Comparison of ENCODE assay signal across 8 mouse cellular contexts in the genomic region with DNA sequence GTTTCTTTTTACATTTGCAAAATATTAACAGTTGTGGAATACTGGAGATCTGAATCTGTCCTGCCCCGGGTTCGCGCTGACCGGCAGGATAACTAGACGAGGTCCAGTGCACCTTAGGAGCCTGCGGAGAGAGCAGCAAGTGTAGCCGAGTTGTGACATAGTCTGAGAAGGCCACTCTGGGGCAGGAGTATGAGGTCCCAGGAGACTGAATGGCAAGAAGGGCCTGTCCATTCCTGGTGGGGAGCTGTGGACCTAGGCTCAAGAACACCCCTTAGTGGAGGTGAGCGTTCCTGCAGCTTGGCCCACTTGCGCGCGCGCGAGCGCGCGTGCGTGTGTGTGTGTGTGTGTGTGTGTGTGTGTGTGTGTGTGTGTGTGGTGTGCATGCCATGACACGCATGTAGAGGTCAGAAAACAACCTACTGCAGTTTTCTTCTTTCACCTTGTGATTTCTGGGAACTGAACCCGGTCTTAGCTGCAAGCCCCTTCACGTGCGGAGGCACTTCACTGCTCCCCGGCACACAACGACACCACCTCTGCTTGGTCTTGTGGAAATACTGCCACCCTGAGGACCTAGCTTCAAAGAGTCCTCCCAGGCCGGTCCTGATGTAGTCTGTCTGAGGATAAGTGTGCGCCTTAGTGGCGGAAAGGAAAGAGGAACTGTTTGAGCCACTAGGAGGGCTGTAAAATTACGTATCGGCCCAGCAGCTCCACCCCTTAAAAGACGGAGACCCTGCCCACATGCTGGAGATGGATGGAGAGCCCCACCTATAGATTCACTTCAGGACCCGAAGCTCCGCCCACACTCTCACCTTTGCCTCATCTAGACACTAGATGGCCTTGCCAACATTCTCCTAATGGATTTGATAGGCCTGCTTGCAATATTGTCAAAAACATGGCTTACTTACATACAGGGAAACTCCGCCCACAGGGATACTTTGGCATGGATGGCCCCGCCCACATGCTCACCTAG. TPM values are rescaled to one million over a fixed set of nuclear protein-coding genes. Genes with fewer than 3 reads are reported as not detected.
DNase-seq lines count a peak whose midpoint lies in the region; ATAC-seq and TF ChIP-seq lines count a peak whose summit lies in the region.

No protein-coding gene starts in this region.

- H3K9ac ChIP-seq in forebrain, postnatal 0 days: no peak overlapping the region
- H3K9ac ChIP-seq in limb, embryonic 13.5 days: peak overlapping the region; percentile 40; the same call in 1 of the 2 replicates
- no peak overlapping the region for H3K9ac ChIP-seq in midbrain, embryonic 12.5 days (replicated peaks)
- no peak overlapping the region; the same call in 1 of the 2 replicates for H3K9ac ChIP-seq in stomach, postnatal 0 days (ENCODE audit: low read length)

- no peaks in the 10 kb centered on the region for H3K4me1 ChIP-seq in cerebellum, adult 2 months (ENCODE audit: control insufficient read depth, insufficient read depth, low read length)
- H3K4me1 ChIP-seq in forebrain, postnatal 0 days (ENCODE audit: insufficient read depth): no peaks in the 10 kb centered on the region
- peaks cover 15% of the 10 kb centered on the region for H3K4me1 ChIP-seq in limb, embryonic 13.5 days
- peaks cover 6% of the 10 kb centered on the region for H3K4me1 ChIP-seq in midbrain, embryonic 12.5 days
- H3K4me1 ChIP-seq in stomach, postnatal 0 days (replicated peaks; ENCODE audit: control insufficient read depth, insufficient read depth): no peaks in the 10 kb centered on the region

- DNase-seq in right cerebral cortex, adult 18-20 months: peak; percentile 5
- no peak for DNase-seq in right cerebral cortex, adult 2 months (ENCODE audit: low spot score in 2 of 2)
- peak; percentile 35 to 42 for DNase-seq in cerebellum, adult 2 months
- peak; percentile 53 for DNase-seq in forebrain, postnatal 0 days
- peak; percentile 66 for DNase-seq in stomach, postnatal 0 days (ENCODE audit: low spot score)

- peak overlapping the region; percentile 46 for H3K4me2 ChIP-seq in forebrain, postnatal 0 days (ENCODE audit: low read depth)
- peak overlapping the region; percentile 64 for H3K4me2 ChIP-seq in limb, embryonic 13.5 days (replicated peaks)
- peak overlapping the region; percentile 40 for H3K4me2 ChIP-seq in midbrain, embryonic 12.5 days (replicated peaks)
- H3K4me2 ChIP-seq in stomach, postnatal 0 days (replicated peaks; ENCODE audit: low read depth): peak overlapping the region; percentile 58

- no peaks in the 10 kb centered on the region for H3K9me3 ChIP-seq in forebrain, postnatal 0 days (ENCODE audit: low read length)
- H3K9me3 ChIP-seq in limb, embryonic 13.5 days: no peaks in the 10 kb centered on the region
- H3K9me3 ChIP-seq in midbrain, embryonic 12.5 days: no peaks in the 10 kb centered on the region
- H3K9me3 ChIP-seq in stomach, postnatal 0 days (ENCODE audit: control insufficient read depth, low read length): no peaks in the 10 kb centered on the region

- H3K36me3 ChIP-seq in forebrain, postnatal 0 days (ENCODE audit: insufficient read depth): no peaks in the 10 kb centered on the region
- H3K36me3 ChIP-seq in limb, embryonic 13.5 days: no peaks in the 10 kb centered on the region
- no peaks in the 10 kb centered on the region for H3K36me3 ChIP-seq in midbrain, embryonic 12.5 days
- H3K36me3 ChIP-seq in stomach, postnatal 0 days (ENCODE audit: control insufficient read depth, insufficient read depth, low read length): no peaks in the 10 kb centered on the region

- TF ChIP-seq EP300 in stomach, postnatal 0 days (optimal IDR thresholded peaks at IDR 0.05): no peak

- TF ChIP-seq POLR2A in cerebellum, adult 2 months (IDR thresholded peaks at IDR 0.05; ENCODE audit: borderline replicate concordance, insufficient read depth, low read length): no peak

- WGBS in cerebellum, adult 2 months: 7% methylated on average over 33 of the region's 33 CpGs
- whole genome bisulfite sequencing in forebrain, postnatal 0 days: 6% methylated on average over 30 of the region's 33 CpGs
- WGBS in limb, embryonic 13.5 days: 4% methylated on average over 32 of the region's 33 CpGs
- 4% methylated on average over 33 of the region's 33 CpGs for WGBS in midbrain, embryonic 12.5 days
- WGBS in stomach, postnatal 0 days: 4% methylated on average over 28 of the region's 33 CpGs

- peak; percentile 80 for ATAC-seq in forebrain, postnatal 0 days
- peak; percentile 82 for ATAC-seq in inflammation-experienced regulatory T-cells, adult 6 months
- ATAC-seq in limb, embryonic 13.5 days (ENCODE audit: low FRiP score, low read depth): peak; percentile 68; the same call in 1 of the 2 replicates
- no peak for ATAC-seq in midbrain, embryonic 12.5 days (ENCODE audit: low FRiP score, low read depth)
- ATAC-seq in stomach, postnatal 0 days (ENCODE audit: low FRiP score, low TSS enrichment): peak; percentile 69

- no peaks in the 10 kb centered on the region for H3K27me3 ChIP-seq in cerebellum, adult 2 months (ENCODE audit: control insufficient read depth, insufficient read depth, low read length)
- H3K27me3 ChIP-seq in forebrain, postnatal 0 days (ENCODE audit: insufficient read depth, low read length): no peaks in the 10 kb centered on the region; the same call in 1 of the 2 replicates
- 0 out of 2 replicates have a peak, but pooled peaks cover 3% of the 10 kb centered on the region for H3K27me3 ChIP-seq in limb, embryonic 13.5 days
- peaks cover 19% of the 10 kb centered on the region for H3K27me3 ChIP-seq in midbrain, embryonic 12.5 days
- H3K27me3 ChIP-seq in stomach, postnatal 0 days (ENCODE audit: control insufficient read depth, insufficient read depth, low read length): no peaks in the 10 kb centered on the region

- H3K27ac ChIP-seq in cerebellum, adult 2 months (ENCODE audit: insufficient read depth, low read length): no peak overlapping the region
- no peak overlapping the region for H3K27ac ChIP-seq in forebrain, postnatal 0 days (ENCODE audit: low read depth, low read length)
- H3K27ac ChIP-seq in limb, embryonic 13.5 days: no peak overlapping the region
- no peak overlapping the region for H3K27ac ChIP-seq in midbrain, embryonic 12.5 days (replicated peaks)
- 0 out of 2 replicates have a peak overlapping the region, but pooled peaks have one; percentile 24 for H3K27ac ChIP-seq in stomach, postnatal 0 days (replicated peaks)

- peak overlapping the region; percentile 25 for H3K4me3 ChIP-seq in cerebellum, adult 2 months (replicated peaks; ENCODE audit: insufficient read depth, low read depth, low read length)
- H3K4me3 ChIP-seq in forebrain, postnatal 0 days (ENCODE audit: low read depth, low read length): peak overlapping the region; percentile 16; the same call in 1 of the 2 replicates
- peak overlapping the region; percentile 33 for H3K4me3 ChIP-seq in limb, embryonic 13.5 days
- peak overlapping the region; percentile 6 for H3K4me3 ChIP-seq in midbrain, embryonic 12.5 days
- H3K4me3 ChIP-seq in stomach, postnatal 0 days (ENCODE audit: low read depth, low read length): peak overlapping the region; percentile 21

- TF ChIP-seq CTCF in cerebellum, adult 2 months (IDR thresholded peaks at IDR 0.05; ENCODE audit: borderline replicate concordance, insufficient read depth, low read depth, low read length): no peak; the same call in 1 of the 2 replicates
- peak; percentile 49; the same call in 1 of the 2 replicates for TF ChIP-seq CTCF in forebrain, postnatal 0 days (IDR thresholded peaks at IDR 0.05; ENCODE audit: low read depth)
- TF ChIP-seq CTCF in stomach, postnatal 0 days (IDR thresholded peaks at IDR 0.05; ENCODE audit: low read depth): peak; percentile 59

RNA-seq across cellular contexts. Expression of gene Cldn4, which starts 19.4 kb away (rescaled TPM):
- polyA plus RNA-seq in cerebellum, adult 2 months (2012; rRNA removed): 0.07 TPM in 1 of 2 replicates, not detected in the other
- total RNA-seq in forebrain, postnatal 0 days (2014; rRNA removed): not detected in 2 replicates
- polyA plus RNA-seq in forebrain, postnatal 0 days (2015; fragmentation: Nextera tagmentation; extraction: Ambion mirVana): not detected in 2 replicates
- polyA plus RNA-seq in inflammation-experienced regulatory T-cells, adult 6 months (2017; shearing (Covaris generic)): not detected
- 16.7 and 18.9 TPM in 2 replicates for polyA plus RNA-seq in limb, embryonic 13.5 days (2015; fragmentation: Nextera tagmentation; extraction: Ambion mirVana)
- polyA plus RNA-seq in midbrain, embryonic 12.5 days (2016; fragmentation: Nextera tagmentation; extraction: Ambion mirVana): 0.98 and 2.0 TPM in 2 replicates
- polyA plus RNA-seq in stomach, postnatal 0 days (2015; fragmentation: Nextera tagmentation; extraction: Ambion mirVana): 43.8 and 51.6 TPM in 2 replicates

RNA-seq across cellular contexts. Expression of gene Cldn3, which starts 19.9 kb away (rescaled TPM):
- polyA plus RNA-seq in cerebellum, adult 2 months (2012; rRNA removed): 0.52 and 0.67 TPM in 2 replicates
- total RNA-seq in forebrain, postnatal 0 days (2014; rRNA removed): 5.5 and 8.8 TPM in 2 replicates
- 10.6 and 10.9 TPM in 2 replicates for polyA plus RNA-seq in forebrain, postnatal 0 days (2015; fragmentation: Nextera tagmentation; extraction: Ambion mirVana)
- polyA plus RNA-seq in inflammation-experienced regulatory T-cells, adult 6 months (2017; shearing (Covaris generic)): not detected
- 8.1 and 8.4 TPM in 2 replicates for polyA plus RNA-seq in limb, embryonic 13.5 days (2015; fragmentation: Nextera tagmentation; extraction: Ambion mirVana)
- 2.3 and 2.8 TPM in 2 replicates for polyA plus RNA-seq in midbrain, embryonic 12.5 days (2016; fragmentation: Nextera tagmentation; extraction: Ambion mirVana)
- polyA plus RNA-seq in stomach, postnatal 0 days (2015; fragmentation: Nextera tagmentation; extraction: Ambion mirVana): 15.4 and 16.2 TPM in 2 replicates

RNA-seq across cellular contexts. Expression of gene Mettl27, which starts 34.0 kb away (rescaled TPM):
- polyA plus RNA-seq in cerebellum, adult 2 months (2012; rRNA removed): 9.5 and 10.9 TPM in 2 replicates
- 4.5 and 10.1 TPM in 2 replicates for total RNA-seq in forebrain, postnatal 0 days (2014; rRNA removed)
- polyA plus RNA-seq in forebrain, postnatal 0 days (2015; fragmentation: Nextera tagmentation; extraction: Ambion mirVana): 6.8 and 11.2 TPM in 2 replicates
- 10 to 100 TPM in 2 of 3 experiments, 1 to 10 TPM in 1; 6.3 to 17.2 (median 12.0) TPM for polyA plus RNA-seq in inflammation-experienced regulatory T-cells, adult 6 months (2017; shearing (Covaris generic))
- polyA plus RNA-seq in limb, embryonic 13.5 days (2015; fragmentation: Nextera tagmentation; extraction: Ambion mirVana): 19.9 and 21.7 TPM in 2 replicates
- polyA plus RNA-seq in midbrain, embryonic 12.5 days (2016; fragmentation: Nextera tagmentation; extraction: Ambion mirVana): 9.5 and 10.4 TPM in 2 replicates
- 9.4 and 10.2 TPM in 2 replicates for polyA plus RNA-seq in stomach, postnatal 0 days (2015; fragmentation: Nextera tagmentation; extraction: Ambion mirVana)

RNA-seq across cellular contexts. Expression of gene Abhd11, which starts 42.8 kb away (rescaled TPM):
- 59.0 and 65.1 TPM in 2 replicates for polyA plus RNA-seq in cerebellum, adult 2 months (2012; rRNA removed)
- total RNA-seq in forebrain, postnatal 0 days (2014; rRNA removed): 46.3 and 61.1 TPM in 2 replicates
- polyA plus RNA-seq in forebrain, postnatal 0 days (2015; fragmentation: Nextera tagmentation; extraction: Ambion mirVana): 86.7 and 91.4 TPM in 2 replicates
- 10 to 100 TPM; 26.7 to 80.0 (median 60.4) TPM for polyA plus RNA-seq in inflammation-experienced regulatory T-cells, adult 6 months (2017; shearing (Covaris generic))
- 51.7 and 55.1 TPM in 2 replicates for polyA plus RNA-seq in limb, embryonic 13.5 days (2015; fragmentation: Nextera tagmentation; extraction: Ambion mirVana)
- 39.1 and 41.4 TPM in 2 replicates for polyA plus RNA-seq in midbrain, embryonic 12.5 days (2016; fragmentation: Nextera tagmentation; extraction: Ambion mirVana)
- polyA plus RNA-seq in stomach, postnatal 0 days (2015; fragmentation: Nextera tagmentation; extraction: Ambion mirVana): 56.5 and 64.0 TPM in 2 replicates

RNA-seq across cellular contexts. Expression of gene Cldn13, which starts 50.8 kb away (rescaled TPM):
- not detected in 2 replicates for polyA plus RNA-seq in cerebellum, adult 2 months (2012; rRNA removed)
- not detected in 2 replicates for total RNA-seq in forebrain, postnatal 0 days (2014; rRNA removed)
- polyA plus RNA-seq in forebrain, postnatal 0 days (2015; fragmentation: Nextera tagmentation; extraction: Ambion mirVana): not detected in 2 replicates
- not detected for polyA plus RNA-seq in inflammation-experienced regulatory T-cells, adult 6 months (2017; shearing (Covaris generic))
- 0.45 and 2.0 TPM in 2 replicates for polyA plus RNA-seq in limb, embryonic 13.5 days (2015; fragmentation: Nextera tagmentation; extraction: Ambion mirVana)
- polyA plus RNA-seq in midbrain, embryonic 12.5 days (2016; fragmentation: Nextera tagmentation; extraction: Ambion mirVana): 2.5 TPM in 2 replicates
- 0.24 and 0.29 TPM in 2 replicates for polyA plus RNA-seq in stomach, postnatal 0 days (2015; fragmentation: Nextera tagmentation; extraction: Ambion mirVana)

Comparison
In these comparisons a context has a peak if more than half of its experiments do, and no peak if none do; other contexts are left out.
1. DNase-seq: peak in right cerebral cortex, adult 18-20 months (single experiment), cerebellum, adult 2 months (2 of 2), forebrain, postnatal 0 days (single experiment) and stomach, postnatal 0 days (single experiment); none in right cerebral cortex, adult 2 months (0 of 2).
2. Peak in every context shown above with its lines, with median percentiles within 50 percentile points of each other: H3K4me3 ChIP-seq and H3K4me2 ChIP-seq.